Mouse (Mus musculus) adrenal gland, adult 2 months (tissue): ENCODE data around the gene Dusp19. TPM values are rescaled to one million over a fixed set of nuclear protein-coding genes. Genes with fewer than 3 reads are reported as not detected.

Source experiments
- DNase-seq: peaks from one replicate; pipeline ENCODE4 v3.0.0; 2021
- microRNA-seq, 2 experiments: library from miRNA; unstranded; fragments of <30 nt; microRNA quantifications; one replicate each; pipeline ENCODE4 v1.2.0; 2021
- polyA plus RNA-seq: library from polyadenylated mRNA; depleted of rRNA; stranded (reverse); fragments of >200 nt; gene quantifications from 2 replicates; pipeline ENCODE4 v1.2.3, GENCODE M21; 2012; rRNA removed
- total RNA-seq, 2 experiments: library from RNA; stranded (reverse); gene quantifications; 2 replicates each; pipeline ENCODE4 v1.2.3; 2021

Gene Dusp19
- total and polyA plus RNA-seq, 3 experiments = 3.4 to 19.3 (median 16.0) TPM

DNA sequence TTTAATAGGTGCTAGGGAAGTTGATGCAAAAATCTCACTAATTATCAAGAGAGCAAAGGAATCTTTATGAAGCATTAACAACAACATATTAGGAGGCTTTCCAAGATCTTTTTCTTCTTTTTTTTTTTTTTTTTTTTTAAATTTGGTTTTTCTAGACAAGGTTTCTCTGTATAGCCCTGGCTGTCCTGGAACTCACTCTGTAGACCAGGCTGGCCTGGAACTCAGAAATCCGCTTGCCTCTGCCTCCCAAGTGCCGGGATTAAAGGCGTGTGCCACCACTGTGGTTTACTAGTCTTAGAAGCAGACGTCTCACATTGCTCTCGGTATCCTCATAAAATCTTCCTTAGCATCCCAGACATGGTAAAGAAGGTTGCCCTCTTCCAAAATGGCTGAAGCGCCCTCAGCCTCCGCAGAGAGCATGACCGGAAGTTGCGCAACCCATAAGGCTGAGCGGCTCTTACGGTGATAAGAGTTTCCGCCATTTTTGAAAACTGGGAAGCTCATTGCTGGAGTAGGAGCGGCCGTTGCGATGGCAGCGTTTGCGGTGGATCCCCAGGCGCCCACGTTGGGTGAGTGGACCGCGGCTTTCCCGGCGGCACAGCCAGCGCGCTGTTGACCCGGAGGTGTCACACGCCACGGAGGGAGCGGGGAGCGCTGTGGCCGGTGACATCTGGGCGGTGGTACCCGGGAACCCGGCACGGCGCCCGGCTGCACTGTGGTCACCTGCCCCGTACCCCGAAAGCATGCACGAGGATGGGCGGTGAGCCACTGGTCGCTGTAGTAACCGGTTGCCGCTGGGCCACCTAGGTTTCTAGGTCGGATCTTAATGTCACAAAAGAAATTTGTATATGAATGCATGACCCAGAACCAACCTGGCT, 21.8 kb downstream of the Dusp19 start:
- DNase-seq = peak; percentile 93

DNA sequence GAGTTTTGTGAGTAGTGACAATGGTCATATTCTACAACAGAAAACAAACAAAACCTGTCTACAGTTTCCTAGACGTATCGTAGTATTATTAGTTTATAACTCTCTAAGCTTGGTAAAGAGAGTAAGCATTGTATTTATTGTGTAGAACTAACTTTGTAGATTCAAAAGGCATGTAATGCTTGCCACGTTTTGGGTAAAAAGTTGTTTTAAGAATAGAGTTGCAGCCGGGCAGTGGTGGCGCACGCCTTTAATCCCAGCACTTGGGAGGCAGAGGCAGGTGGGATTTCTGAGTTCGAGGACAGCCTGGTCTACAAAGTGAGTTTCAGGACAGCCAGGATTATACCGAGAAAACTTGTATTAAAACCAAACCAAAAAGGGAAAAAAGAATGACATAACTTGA, 22.6 kb downstream of the Dusp19 start:
- no peak for DNase-seq

DNA sequence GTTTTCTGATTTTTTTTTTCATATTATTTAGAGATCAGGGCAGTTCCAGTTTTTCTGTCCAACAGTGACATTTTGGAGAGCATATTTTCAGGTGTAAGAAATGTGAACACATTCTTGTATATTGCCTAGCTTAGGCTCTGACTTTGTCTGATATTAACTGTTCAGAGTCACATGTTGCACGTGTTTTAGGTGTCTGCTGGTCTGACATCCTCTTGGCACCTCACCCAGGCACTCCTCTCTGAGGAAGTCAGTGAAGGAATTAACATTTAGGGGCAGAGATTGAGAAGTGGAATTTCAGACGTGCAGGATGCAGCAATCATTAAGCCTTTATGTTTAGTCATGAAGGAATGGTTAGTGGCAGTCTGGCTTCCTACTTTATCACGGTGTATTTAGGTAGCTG, 23.0 kb downstream of the Dusp19 start:
- DNase-seq = no peak

GRCm38 (mm10) chr2:80661414-80661813, 44.6 kb downstream of the Dusp19 start:
- no peak for DNase-seq

DNA sequence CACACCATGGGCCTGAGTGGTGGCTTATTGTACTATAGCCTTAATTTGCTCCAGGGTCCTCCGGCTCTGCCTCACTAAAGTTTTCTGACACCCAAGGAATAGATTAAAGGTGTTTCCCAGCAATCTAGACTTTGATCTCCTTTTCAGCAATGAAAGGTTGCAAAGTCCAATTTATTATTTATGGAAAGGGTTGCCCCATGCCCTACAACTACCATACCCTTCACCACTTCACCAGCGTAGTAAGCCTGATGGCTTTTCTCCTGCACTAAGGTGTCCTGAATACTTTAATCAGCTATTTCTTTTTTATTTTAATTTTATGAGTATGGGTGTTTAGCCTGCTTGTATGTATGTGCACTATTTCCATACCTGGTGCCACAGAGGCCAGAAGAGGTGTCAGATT, 45.8 kb downstream of the Dusp19 start:
- DNase-seq = no peak

DNA sequence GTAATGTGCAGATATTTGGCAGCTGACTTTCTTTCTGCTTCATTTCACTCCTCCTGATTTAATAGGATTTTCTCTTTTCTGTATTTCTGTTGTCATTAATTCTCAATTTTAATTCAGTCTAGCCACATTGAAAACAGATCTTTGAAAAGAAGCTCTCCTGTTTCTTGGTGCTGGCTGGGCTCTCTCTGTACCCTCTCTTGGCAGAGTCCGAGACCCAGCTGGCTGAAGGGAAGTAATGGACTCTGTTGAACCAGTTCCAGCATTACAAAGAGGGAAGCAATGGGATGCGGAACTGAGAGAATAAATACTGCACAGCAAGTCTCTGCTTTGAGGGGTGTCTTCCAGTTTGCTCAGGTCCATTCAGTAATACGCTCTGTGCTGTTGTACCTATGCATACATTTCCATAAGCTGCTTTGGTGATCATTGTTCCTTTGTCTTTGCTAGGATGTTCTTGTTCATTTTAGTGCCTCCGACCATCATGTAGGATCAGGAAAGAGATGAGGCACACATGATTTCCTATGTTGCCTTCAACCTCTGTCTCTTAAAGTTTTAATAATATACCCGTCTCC, 50.6 kb downstream of the Dusp19 start:
- DNase-seq = no peak

- no peak for DNase-seq
Measured at GRCm38 (mm10) chr2:80669868-80670666, 53.2 kb downstream of the Dusp19 start.

DNA sequence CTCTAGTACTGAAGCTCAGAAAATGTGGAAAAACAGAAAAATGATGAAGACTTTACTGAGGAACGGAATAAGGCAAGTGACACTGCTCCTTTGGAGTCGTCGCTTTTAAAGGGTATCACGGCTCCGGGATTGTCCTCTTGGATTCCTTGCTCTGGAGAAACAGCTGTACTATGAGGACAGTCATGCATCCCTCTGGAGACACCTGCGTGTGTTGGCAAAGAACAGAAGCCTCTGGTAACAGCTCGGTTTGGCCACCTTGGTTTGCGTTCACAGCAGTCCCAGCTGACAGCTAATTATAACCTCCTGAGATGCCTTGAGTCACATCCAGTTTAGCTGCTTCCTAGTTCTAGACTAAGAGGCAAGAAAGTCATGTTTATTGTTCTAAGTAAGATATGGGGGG, 62.0 kb downstream of the Dusp19 start:
- DNase-seq = no peak

Small RNA genes within 50 kb of the gene (microRNA-seq; reads per million reads assigned to microRNA genes)
- gene Mir684-1 = 0 reads per million in 2 experiments

Other genes starting within 250 kb of the Dusp19 start
- 100 to 1,000 TPM in 1 of 2 experiments, 1 to 10 TPM in 1; 5.5 to 245 TPM for gene Frzb, start 169.4 kb upstream of the Dusp19 start, total RNA-seq
- 248 and 437 TPM in 2 replicates for gene Frzb, start 169.4 kb upstream of the Dusp19 start, polyA plus RNA-seq
- gene Nckap1, start 35.7 kb upstream of the Dusp19 start, total RNA-seq = 100 to 1,000 TPM; 133 to 162 TPM
- gene Nckap1, start 35.7 kb upstream of the Dusp19 start, polyA plus RNA-seq = 13.5 and 18.4 TPM in 2 replicates
- gene Nup35, start 191 bp downstream of the Dusp19 start, total RNA-seq = 10 to 100 TPM; 20.3 to 29.8 TPM
- gene Nup35, start 191 bp downstream of the Dusp19 start, polyA plus RNA-seq = 19.2 and 23.2 TPM in 2 replicates